Mouse (Mus musculus) embryonic fibroblast, embryonic 13.5 days (primary cell): ENCODE results near the gene Colgalt1. TPM values are rescaled to one million over a fixed set of nuclear protein-coding genes. Genes with fewer than 3 reads are reported as not detected.

Experiments
- H3K27ac ChIP-seq: 2 replicates; pipeline ENCODE4 v1.5.1; 2012; ENCODE audit warnings: low read length, control low read depth, inconsistent platforms; ENCODE audit not compliant: insufficient read depth
- H3K4me1 ChIP-seq: 2 replicates; pipeline ENCODE4 v1.6.1; 2011; ENCODE audit warnings: low read length; ENCODE audit not compliant: control insufficient read depth, insufficient read depth
- H3K4me3 ChIP-seq: 2 replicates; pipeline ENCODE4 v1.5.1; 2011; ENCODE audit warnings: mild to moderate bottlenecking, control low read depth, low read length; ENCODE audit not compliant: insufficient read depth
- CTCF ChIP-seq: IDR thresholded peaks from 2 replicates; pipeline ENCODE4 v1.5.1; 2011; ENCODE audit warnings: mild to moderate bottlenecking, control low read depth, low read length, moderate library complexity, borderline replicate concordance; ENCODE audit not compliant: insufficient read depth
- POLR2A ChIP-seq: IDR thresholded peaks from 2 replicates; pipeline ENCODE4 v1.6.1; 2011; ENCODE audit warnings: low read depth, mild to moderate bottlenecking, control low read depth, low read length, moderate library complexity
- polyA plus RNA-seq: library from polyadenylated mRNA; stranded (reverse); fragments of >200 nt; gene quantifications from 2 replicates; pipeline ENCODE4 v1.2.4, GENCODE M21; 2011; ENCODE audit warnings: low read depth; ENCODE audit not compliant: missing spikeins, insufficient read length

Colgalt1 gene
- polyA plus RNA-seq, 1 experiment: 163 TPM

- TF ChIP-seq POLR2A: peak; percentile 68
- TF ChIP-seq CTCF: no peak
- Histone ChIP-seq H3K4me1 (peaks cover 6% of the 10 kb centered on the region; the same call in 1 of the 2 replicates), H3K4me3 (peak overlapping the region; percentile 47), H3K27ac (no peak overlapping the region)
Observed at GRCm38 (mm10) chr8:71570291-71570954, 40.4 kb upstream of the Colgalt1 start.

GRCm38 (mm10) chr8:71572077-71572476 is 38.7 kb upstream of the Colgalt1 start:
- TF ChIP-seq POLR2A: no peak
- no peak for TF ChIP-seq CTCF
- Histone ChIP-seq H3K4me1 (peaks cover 6% of the 10 kb centered on the region; the same call in 1 of the 2 replicates), H3K27ac (no peak overlapping the region), H3K4me3 (no peak overlapping the region)

GRCm38 (mm10) chr8:71572847-71573633 is 37.8 kb upstream of the Colgalt1 start:
- TF ChIP-seq POLR2A (no peak), CTCF (no peak)
- H3K27ac ChIP-seq: no peak overlapping the region

GRCm38 (mm10) chr8:71574426-71574825 is 36.4 kb upstream of the Colgalt1 start:
- Histone ChIP-seq H3K27ac (no peak overlapping the region), H3K4me1 (peaks cover 9% of the 10 kb centered on the region; the same call in 1 of the 2 replicates), H3K4me3 (no peak overlapping the region)
- TF ChIP-seq CTCF (no peak), POLR2A (no peak)

More at GRCm38 (mm10) chr8:71572847-71573633, 37.8 kb upstream of the Colgalt1 start:
- Histone ChIP-seq H3K4me1 (peaks cover 6% of the 10 kb centered on the region; the same call in 1 of the 2 replicates), H3K4me3 (no peak overlapping the region)

GRCm38 (mm10) chr8:71575020-71575419 is 35.8 kb upstream of the Colgalt1 start:
- H3K4me3 ChIP-seq: no peak overlapping the region
- TF ChIP-seq CTCF (no peak), POLR2A (no peak)
- no peak overlapping the region for H3K27ac ChIP-seq
- H3K4me1 ChIP-seq: peaks cover 12% of the 10 kb centered on the region; the same call in 1 of the 2 replicates

- Histone ChIP-seq H3K27ac (no peak overlapping the region), H3K4me3 (no peak overlapping the region), H3K4me1 (peaks cover 14% of the 10 kb centered on the region)
- TF ChIP-seq CTCF (no peak), POLR2A (no peak)
Observed at GRCm38 (mm10) chr8:71577856-71578387, 32.9 kb upstream of the Colgalt1 start.

GRCm38 (mm10) chr8:71579009-71579408 is 31.8 kb upstream of the Colgalt1 start:
- TF ChIP-seq POLR2A: no peak
- no peak for TF ChIP-seq CTCF
- peaks cover 14% of the 10 kb centered on the region for H3K4me1 ChIP-seq
- H3K27ac ChIP-seq: peak overlapping the region; percentile 30; the same call in 1 of the 2 replicates
- no peak overlapping the region for H3K4me3 ChIP-seq

- Histone ChIP-seq H3K4me3 (no peak overlapping the region), H3K4me1 (peaks cover 13% of the 10 kb centered on the region), H3K27ac (peak overlapping the region; percentile 30; the same call in 1 of the 2 replicates)
- TF ChIP-seq POLR2A: no peak
- TF ChIP-seq CTCF: no peak
Observed at GRCm38 (mm10) chr8:71579476-71579875, 31.3 kb upstream of the Colgalt1 start.

GRCm38 (mm10) chr8:71580201-71580600 is 30.6 kb upstream of the Colgalt1 start:
- no peak for TF ChIP-seq CTCF
- TF ChIP-seq POLR2A: no peak
- Histone ChIP-seq H3K4me1 (peaks cover 11% of the 10 kb centered on the region), H3K27ac (no peak overlapping the region), H3K4me3 (no peak overlapping the region)

- Histone ChIP-seq H3K4me1 (peaks cover 4% of the 10 kb centered on the region; the same call in 1 of the 2 replicates), H3K27ac (no peak overlapping the region), H3K4me3 (no peak overlapping the region)
- TF ChIP-seq CTCF: peak; percentile 47; the same call in 1 of the 2 replicates
- no peak for TF ChIP-seq POLR2A
Observed at GRCm38 (mm10) chr8:71586891-71587290, 23.9 kb upstream of the Colgalt1 start.
